Mouse (Mus musculus) small intestine, adult 2 months (tissue): ENCODE measurements around the gene Bst1. TPM values are rescaled to one million over a fixed set of nuclear protein-coding genes. Genes with fewer than 3 reads are reported as not detected.

Experiments used
- H3K27ac ChIP-seq: fragments of 200-500 bp; 2 replicates; pipeline ENCODE4 v1.5.1; 2012; ENCODE audit warnings: low read depth, low read length, control low read depth, inconsistent platforms; ENCODE audit not compliant: insufficient read depth
- H3K27me3 ChIP-seq: fragments of 200-500 bp; 2 replicates; pipeline ENCODE4 v1.6.1; 2012; ENCODE audit warnings: mild to moderate bottlenecking, moderate library complexity, low read length, inconsistent platforms; ENCODE audit not compliant: control insufficient read depth, insufficient read depth
- H3K36me3 ChIP-seq: fragments of 200-500 bp; 2 replicates; pipeline ENCODE4 v1.6.1; 2012; ENCODE audit warnings: mild to moderate bottlenecking, low read length, control low read depth, inconsistent platforms; ENCODE audit not compliant: control insufficient read depth, insufficient read depth
- H3K4me1 ChIP-seq: fragments of 200-500 bp; 2 replicates; pipeline ENCODE4 v1.6.1; 2012; ENCODE audit warnings: low read length, inconsistent platforms, mixed read lengths; ENCODE audit not compliant: control insufficient read depth, insufficient read depth, insufficient read length
- H3K4me3 ChIP-seq: fragments of 200-500 bp; 2 replicates; pipeline ENCODE4 v1.5.1; 2012; ENCODE audit warnings: low read depth, mild to moderate bottlenecking, control low read depth, inconsistent platforms, low read length, moderate library complexity
- CTCF ChIP-seq: fragments of 200-500 bp; IDR thresholded peaks from 2 replicates; pipeline ENCODE4 v1.5.1; 2012; ENCODE audit warnings: low read depth, mild to moderate bottlenecking, control low read depth, inconsistent platforms, low read length, moderate library complexity, mixed read lengths; ENCODE audit not compliant: insufficient replicate concordance, insufficient read length; ENCODE audit errors: extremely low read depth
- POLR2A ChIP-seq: fragments of 200-500 bp; IDR thresholded peaks from 2 replicates; pipeline ENCODE4 v1.6.1; 2012; ENCODE audit warnings: low read depth, mild to moderate bottlenecking, control low read depth, inconsistent platforms, low read length, moderate library complexity
- WGBS: fragments of 180-500 bp; shearing (Covaris S2); methylation state at CpG from one replicate; pipeline ENCODE4 v1.1.7; 2018; 5-methylcytosine and 5-hydroxymethylcytosine counted together
- polyA plus RNA-seq: library from polyadenylated mRNA; depleted of rRNA; stranded (reverse); fragments of >200 nt; gene quantifications from 2 replicates; pipeline ENCODE4 v1.2.3, GENCODE M21; 2012

Gene Bst1
- polyA plus RNA-seq, 1 experiment = 87.8 TPM

- Histone ChIP-seq H3K4me1 (peaks cover 16% of the 10 kb centered on the region; the same call in 1 of the 2 replicates), H3K27ac (no peak overlapping the region), H3K36me3 (peaks cover 2% of the 10 kb centered on the region), H3K27me3 (no peaks in the 10 kb centered on the region), H3K4me3 (no peak overlapping the region)
- 89% methylated on average over 2 of the region's 2 CpGs for whole genome bisulfite sequencing
- no peak for TF ChIP-seq CTCF
- TF ChIP-seq POLR2A = no peak
Observed at GRCm38 (mm10) chr5:43826883-43827282, 8.2 kb downstream of the Bst1 start.

- 83% methylated on average over 9 of the region's 9 CpGs for WGBS
- Histone ChIP-seq H3K36me3 (peaks cover 1% of the 10 kb centered on the region; the same call in 1 of the 2 replicates), H3K27me3 (no peaks in the 10 kb centered on the region), H3K4me1 (peaks cover 16% of the 10 kb centered on the region; the same call in 1 of the 2 replicates), H3K27ac (no peak overlapping the region), H3K4me3 (no peak overlapping the region)
- TF ChIP-seq CTCF (no peak), POLR2A (no peak)
Observed at GRCm38 (mm10) chr5:43827366-43827765, 8.7 kb downstream of the Bst1 start.

- no peak overlapping the region for H3K27ac ChIP-seq
- no peak overlapping the region for H3K4me3 ChIP-seq
- no peaks in the 10 kb centered on the region for H3K27me3 ChIP-seq
- 79% methylated on average over 7 of the region's 7 CpGs for WGBS
- TF ChIP-seq POLR2A = no peak
- TF ChIP-seq CTCF = no peak
- H3K36me3 ChIP-seq = no peaks in the 10 kb centered on the region; the same call in 1 of the 2 replicates
- H3K4me1 ChIP-seq = no peaks in the 10 kb centered on the region; the same call in 1 of the 2 replicates
Observed at GRCm38 (mm10) chr5:43836590-43836989, 17.9 kb downstream of the Bst1 start.

GRCm38 (mm10) chr5:43837372-43837771 lies 18.7 kb downstream of the Bst1 start:
- WGBS = 43% methylated on average over 5 of the region's 5 CpGs
- no peaks in the 10 kb centered on the region for H3K27me3 ChIP-seq

GRCm38 (mm10) chr5:43841144-43842010 lies 22.7 kb downstream of the Bst1 start:
- no peaks in the 10 kb centered on the region; the same call in 1 of the 2 replicates for H3K4me1 ChIP-seq
- TF ChIP-seq CTCF (no peak), POLR2A (no peak)
- no peaks in the 10 kb centered on the region for H3K27me3 ChIP-seq
- WGBS = 1% methylated on average over 11 of the region's 11 CpGs
- peak overlapping the region; percentile 8; the same call in 1 of the 2 replicates for H3K4me3 ChIP-seq
- peak overlapping the region; percentile 83 for H3K27ac ChIP-seq
- no peaks in the 10 kb centered on the region; the same call in 1 of the 2 replicates for H3K36me3 ChIP-seq

More at GRCm38 (mm10) chr5:43837372-43837771, 18.7 kb downstream of the Bst1 start:
- no peak overlapping the region for H3K4me3 ChIP-seq
- no peaks in the 10 kb centered on the region; the same call in 1 of the 2 replicates for H3K4me1 ChIP-seq
- TF ChIP-seq POLR2A = no peak
- TF ChIP-seq CTCF = peak; percentile 90; the same call in 1 of the 2 replicates
- no peak overlapping the region for H3K27ac ChIP-seq
- no peaks in the 10 kb centered on the region; the same call in 1 of the 2 replicates for H3K36me3 ChIP-seq

GRCm38 (mm10) chr5:43842011-43842285 lies 23.3 kb downstream of the Bst1 start:
- no peaks in the 10 kb centered on the region; the same call in 1 of the 2 replicates for H3K36me3 ChIP-seq
- H3K27me3 ChIP-seq = no peaks in the 10 kb centered on the region
- TF ChIP-seq CTCF = no peak
- TF ChIP-seq POLR2A = no peak
- 24% methylated on average over 5 of the region's 5 CpGs for WGBS
- peak overlapping the region; percentile 83 for H3K27ac ChIP-seq
- no peaks in the 10 kb centered on the region; the same call in 1 of the 2 replicates for H3K4me1 ChIP-seq
- H3K4me3 ChIP-seq = peak overlapping the region; percentile 8; the same call in 1 of the 2 replicates

GRCm38 (mm10) chr5:43842576-43843155 lies 24.0 kb downstream of the Bst1 start:
- H3K4me1 ChIP-seq = no peaks in the 10 kb centered on the region; the same call in 1 of the 2 replicates
- H3K36me3 ChIP-seq = no peaks in the 10 kb centered on the region; the same call in 1 of the 2 replicates
- no peak for TF ChIP-seq CTCF
- no peak for TF ChIP-seq POLR2A
- 58% methylated on average over 3 of the region's 3 CpGs for WGBS
- no peak overlapping the region for H3K4me3 ChIP-seq
- no peaks in the 10 kb centered on the region for H3K27me3 ChIP-seq
- no peak overlapping the region for H3K27ac ChIP-seq
